Mouse (Mus musculus): ENCODE measurements around the gene Cdsn.

GRCm38 (mm10) chr17:35549437-35550142, 2.3 kb upstream of the Cdsn start:
- TF ChIP-seq CTCF (IDR thresholded peaks at IDR 0.05; ENCODE audit: low read depth) = no peak
- no peak for TF ChIP-seq EP300 (IDR thresholded peaks at IDR 0.05; ENCODE audit: low read depth)

Measured in liver, postnatal 0 days (tissue).